Mouse (Mus musculus) adrenal gland, postnatal 25 days (tissue): ENCODE measurements around the gene Taar1. TPM values are rescaled to one million over a fixed set of nuclear protein-coding genes. Genes with fewer than 3 reads are reported as not detected.

ENCODE experiments used
- total RNA-seq: library from RNA; stranded (reverse); gene quantifications from 2 replicates; pipeline ENCODE4 v1.2.3, GENCODE M21; 2021

The Taar1 gene
- total RNA-seq, 1 experiment from 2014 or later, result not detected

Other genes starting within 250 kb of the Taar1 start
- 408 and 443 TPM in 2 replicates for gene Rps12, start 133.1 kb upstream of the Taar1 start, total RNA-seq
- gene Slc18b1, start 123.4 kb upstream of the Taar1 start, total RNA-seq, result 27.7 and 31.4 TPM in 2 replicates
- gene Vnn3, start 68.9 kb upstream of the Taar1 start, total RNA-seq, result 53.8 and 82.3 TPM in 2 replicates
- gene Vnn1, start 25.7 kb upstream of the Taar1 start, total RNA-seq, result 48.8 and 69.8 TPM in 2 replicates
- not detected in 2 replicates for gene Taar2, start 18.2 kb downstream of the Taar1 start, total RNA-seq
- gene Taar3, start 29.2 kb downstream of the Taar1 start, total RNA-seq, result not detected in 2 replicates
- not detected in 2 replicates for gene Taar4, start 40.1 kb downstream of the Taar1 start, total RNA-seq
- gene Taar5, start 50.4 kb downstream of the Taar1 start, total RNA-seq, result not detected in 2 replicates
- gene Taar6, start 65.3 kb downstream of the Taar1 start, total RNA-seq, result not detected in 2 replicates
- not detected in 2 replicates for gene Taar7a, start 73.1 kb downstream of the Taar1 start, total RNA-seq
- not detected in 2 replicates for gene Taar7b, start 79.6 kb downstream of the Taar1 start, total RNA-seq
- gene Taar7d, start 106.9 kb downstream of the Taar1 start, total RNA-seq, result not detected in 2 replicates
- gene Taar7e, start 117.3 kb downstream of the Taar1 start, total RNA-seq, result not detected in 2 replicates
- not detected in 2 replicates for gene Taar7f, start 129.2 kb downstream of the Taar1 start, total RNA-seq
- not detected in 2 replicates for gene Taar8a, start 156.1 kb downstream of the Taar1 start, total RNA-seq
- gene Taar8b, start 171.9 kb downstream of the Taar1 start, total RNA-seq, result not detected in 2 replicates
- gene Taar8c, start 181.6 kb downstream of the Taar1 start, total RNA-seq, result not detected in 2 replicates
- gene Taar9, start 189.2 kb downstream of the Taar1 start, total RNA-seq, result not detected in 2 replicates
- 108 and 118 TPM in 2 replicates for gene Stx7, start 228.9 kb downstream of the Taar1 start, total RNA-seq